Mouse (Mus musculus): ENCODE data around the gene Usp5.
A peak's percentile ranks its signal among the peaks of the same experiment; 100 is the strongest.
"Not testable (repeated sequence)": the region's sequence is repeated elsewhere in the genome, so short reads cannot be mapped to it uniquely, and the experiment has no call there.

Gene Usp5

GRCm38 (mm10) chr6:124810566-124811402 lies 18.5 kb downstream of the Usp5 start:
- not testable (repeated sequence) for DNase-seq

GRCm38 (mm10) chr6:124809775-124810538 lies 19.3 kb downstream of the Usp5 start:
- DNase-seq, result no peak

- peak; percentile 70 for DNase-seq
These were observed 20.1 kb downstream of the Usp5 start for GRCm38 (mm10) chr6:124809052-124809774.

GRCm38 (mm10) chr6:124808358-124809012 lies 20.8 kb downstream of the Usp5 start, which contains the start of gene Spsb2:
Gene Spsb2 (plus strand): TSS chr6:124808661.
- peak; percentile 56 for DNase-seq

DNA sequence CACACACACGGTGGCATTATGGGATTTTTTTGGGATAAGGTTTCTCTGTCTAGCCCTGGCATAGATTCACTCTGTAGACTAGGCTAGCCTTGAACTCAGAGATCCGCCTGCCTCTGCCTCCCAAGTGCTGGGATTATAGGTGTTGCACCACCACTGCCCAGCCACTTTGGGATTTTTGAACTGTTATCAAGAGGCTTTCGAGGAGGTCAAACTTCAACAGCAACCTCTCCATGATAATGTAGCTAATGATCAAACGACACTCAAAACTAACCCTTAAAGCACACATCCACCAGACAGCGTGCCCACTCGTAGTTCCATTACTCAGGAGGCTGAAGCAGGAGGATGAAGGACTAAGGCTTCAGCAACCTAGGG lies 21.3 kb downstream of the Usp5 start:
- DNase-seq, result no peak

DNA sequence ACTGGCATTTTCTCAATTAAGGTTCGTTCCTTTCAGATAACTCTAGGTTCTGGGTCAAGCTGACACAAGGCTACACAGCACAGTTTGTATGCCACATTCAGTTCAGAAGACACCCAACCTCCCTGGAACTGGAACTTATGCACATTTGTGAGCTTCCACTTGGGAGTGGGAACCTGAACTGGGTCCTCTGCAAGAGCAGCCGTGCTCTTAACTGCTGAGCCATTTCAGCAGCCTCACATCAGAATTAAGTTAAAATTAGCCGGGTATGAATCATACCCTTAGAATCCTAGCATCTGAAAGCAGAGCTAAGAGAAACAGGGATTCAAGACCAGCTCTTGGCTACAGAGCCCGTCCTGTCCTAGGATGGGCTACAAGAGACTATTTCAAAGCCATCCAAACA lies 21.9 kb downstream of the Usp5 start:
- DNase-seq, result no peak

DNA sequence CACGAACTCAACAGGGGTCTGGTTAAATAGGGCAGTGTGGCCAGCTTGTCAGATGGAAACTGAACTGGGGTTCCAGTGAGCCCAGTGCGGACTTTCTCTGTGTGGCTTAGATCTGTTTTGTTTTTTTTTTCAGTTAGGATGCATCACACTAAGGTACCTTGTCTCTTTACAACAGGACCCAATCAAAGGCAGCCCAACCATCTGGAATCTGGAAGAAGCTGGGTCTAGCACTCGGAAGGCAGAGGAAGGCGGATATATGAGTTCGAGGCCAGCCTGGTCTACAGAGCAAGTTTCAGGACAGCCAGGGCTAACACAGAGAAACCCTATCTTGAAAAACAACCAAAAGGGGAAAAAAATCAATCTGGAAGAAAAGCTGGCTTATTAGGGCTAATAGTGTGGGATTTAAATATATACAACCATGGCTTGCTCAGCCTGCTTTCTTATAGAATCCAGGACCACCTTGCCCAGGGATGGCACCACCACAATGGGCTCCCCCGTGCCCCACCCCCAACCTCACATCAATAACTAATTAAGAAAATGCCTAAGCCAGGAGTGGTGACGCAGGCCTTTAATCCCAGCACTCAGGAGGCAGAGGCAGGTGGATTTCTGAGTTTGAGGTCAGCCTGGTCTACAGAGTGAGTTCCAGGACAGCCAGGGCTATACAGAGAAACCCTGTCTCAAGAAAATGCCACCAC lies 22.7 kb downstream of the Usp5 start:
- no peak for DNase-seq

DNA sequence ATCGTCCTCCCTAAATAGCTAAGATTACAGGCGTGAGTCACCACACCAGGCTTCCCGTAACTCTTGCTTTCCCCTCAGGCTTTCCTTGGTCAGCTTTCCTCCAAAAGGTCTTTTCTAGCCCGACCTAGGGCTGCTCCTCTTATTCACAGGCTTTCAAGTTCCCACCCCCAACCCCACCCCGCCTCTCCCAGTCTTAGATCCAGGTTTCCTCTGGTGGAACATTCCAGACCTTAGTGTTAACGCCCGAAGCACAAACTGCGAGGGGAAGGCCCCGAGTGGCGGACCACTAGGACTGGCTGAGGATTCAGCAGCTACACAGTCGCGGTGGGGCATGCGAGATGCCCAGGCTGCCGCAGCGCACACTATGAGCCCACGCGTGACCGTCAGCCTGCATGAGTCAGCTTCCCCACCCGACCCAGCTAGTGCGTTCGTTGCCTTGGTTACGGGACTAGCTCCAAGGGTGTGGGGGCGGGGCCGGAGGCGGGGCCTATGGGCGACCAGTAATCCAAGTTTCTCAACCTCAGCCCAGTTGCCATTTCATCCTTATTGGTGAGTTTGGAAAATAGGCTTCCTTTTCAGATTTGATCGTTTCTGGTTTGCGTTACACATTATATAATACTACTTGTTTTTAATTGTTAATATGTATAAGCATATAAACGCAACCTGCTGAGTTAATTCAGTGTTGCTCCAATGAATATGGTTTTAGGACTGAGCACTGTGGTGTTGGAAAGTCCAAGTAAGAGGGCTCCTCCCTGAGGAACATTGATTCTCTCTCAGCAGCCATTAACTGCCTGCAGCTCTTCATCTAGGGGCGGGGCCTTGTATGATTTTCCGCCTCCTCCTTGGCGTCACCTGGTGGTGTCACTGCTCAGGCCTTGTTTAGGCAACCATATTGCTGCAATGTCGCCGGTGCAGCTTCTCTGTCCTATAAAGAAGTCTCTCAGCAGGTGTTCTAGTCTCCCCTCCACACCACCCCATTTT lies 23.7 kb downstream of the Usp5 start:
- DNase-seq, result peak; percentile 98

- DNase-seq, result no peak
These were observed 24.9 kb downstream of the Usp5 start for GRCm38 (mm10) chr6:124804341-124804740.

GRCm38 (mm10) chr6:124803691-124804090 lies 25.6 kb downstream of the Usp5 start:
- not testable (repeated sequence) for DNase-seq

GRCm38 (mm10) chr6:124803061-124803460 lies 26.2 kb downstream of the Usp5 start:
- DNase-seq, result no peak

- DNase-seq, result not testable (repeated sequence)
These were observed 26.9 kb downstream of the Usp5 start for GRCm38 (mm10) chr6:124802400-124802799.

DNA sequence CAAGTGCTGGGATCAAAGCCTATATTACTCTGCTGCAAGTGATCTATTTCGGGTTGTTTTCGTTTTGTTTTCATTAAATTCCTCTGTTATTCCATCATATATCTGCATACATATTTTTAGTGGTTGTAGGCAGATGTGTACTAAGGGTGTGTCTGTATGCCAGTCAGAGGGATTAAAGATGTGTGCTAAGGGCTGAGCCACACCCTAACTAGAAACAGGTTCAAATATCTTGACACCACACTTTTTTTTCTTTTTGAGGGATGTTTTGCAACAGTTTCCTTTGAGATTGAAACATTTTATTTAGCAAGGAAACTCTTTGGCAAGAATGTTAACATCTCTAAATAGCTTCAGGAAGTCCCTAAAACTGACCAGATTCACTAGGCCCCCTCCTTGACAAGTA lies 33.1 kb downstream of the Usp5 start:
- DNase-seq, result no peak

GRCm38 (mm10) chr6:124795781-124796180 lies 33.5 kb downstream of the Usp5 start:
- DNase-seq, result no peak

DNA sequence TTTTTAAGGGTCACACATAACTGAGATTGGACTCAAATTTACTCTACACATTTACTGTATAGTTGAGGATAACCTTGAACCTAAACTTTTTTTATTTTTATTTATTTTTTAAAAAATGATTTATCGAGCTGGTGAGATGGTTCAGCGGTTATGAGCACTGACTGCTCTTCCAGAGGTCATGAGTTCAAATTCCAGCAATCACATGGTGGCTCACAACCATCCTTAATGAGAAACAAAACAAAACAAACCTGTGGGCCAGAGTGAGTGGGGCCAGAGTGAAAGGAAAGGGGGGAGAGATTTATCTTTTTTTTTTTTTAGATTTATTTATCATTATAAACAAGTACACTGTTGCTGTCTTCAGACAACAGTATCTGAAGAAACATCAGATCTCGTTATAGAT lies 37.4 kb downstream of the Usp5 start:
- DNase-seq, result no peak

DNA sequence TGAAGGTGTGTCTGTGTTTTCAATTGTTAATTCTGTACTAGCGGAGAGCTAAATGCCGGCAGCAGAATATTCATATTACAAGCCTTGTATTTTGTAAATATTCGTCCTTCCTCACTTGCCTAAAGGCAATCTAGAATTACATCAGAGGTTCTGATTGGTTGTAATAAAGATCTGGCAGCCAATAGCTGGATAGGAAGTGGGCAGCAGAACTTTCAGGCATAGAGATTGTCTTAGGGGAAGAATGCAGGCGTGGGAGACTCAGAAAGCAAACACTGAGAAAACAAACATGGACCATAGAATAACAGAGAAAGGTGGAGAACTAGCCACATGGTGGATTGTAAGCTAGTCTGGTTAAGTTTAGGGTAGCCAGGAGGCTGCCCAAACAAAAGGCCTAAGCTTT lies 39.2 kb downstream of the Usp5 start:
- DNase-seq, result no peak

DNA sequence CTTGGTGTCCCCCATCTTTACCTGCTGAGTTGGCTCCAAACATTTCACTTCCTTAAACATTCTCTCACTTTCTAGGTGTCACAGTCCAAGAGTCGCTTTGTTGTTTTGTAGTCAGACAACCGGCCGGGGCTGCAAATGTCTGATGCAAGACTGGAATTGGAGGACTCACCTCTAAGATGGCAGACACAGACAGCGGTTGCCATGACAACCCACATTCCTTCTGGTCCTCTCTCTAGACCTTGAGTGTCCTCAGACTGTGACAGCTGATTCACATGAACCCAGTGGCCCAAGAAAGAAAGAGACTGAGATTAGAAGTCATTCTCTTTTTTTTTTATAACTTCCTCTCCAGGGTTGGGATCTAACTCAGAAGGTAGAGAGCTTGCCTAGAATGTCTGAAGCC lies 39.8 kb downstream of the Usp5 start:
- DNase-seq, result no peak

DNA sequence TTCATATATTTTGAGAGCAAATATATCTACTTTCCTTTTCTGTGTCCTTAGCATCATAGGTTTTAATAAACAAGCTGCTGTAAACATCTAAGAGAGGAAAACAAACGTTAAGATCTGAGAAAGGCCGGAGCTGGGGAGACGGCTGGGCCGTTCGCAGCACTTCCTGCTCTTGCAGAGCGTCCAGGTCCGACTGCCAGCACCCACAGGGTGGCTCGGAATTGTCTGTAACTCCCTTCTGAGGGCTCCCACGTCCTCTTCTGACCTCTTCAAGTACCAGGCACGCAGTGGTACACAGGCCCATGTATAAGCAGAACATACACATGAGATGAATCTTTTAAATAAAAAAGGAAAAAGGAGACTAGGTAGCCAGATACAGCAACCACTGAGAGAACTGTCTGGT lies 41.6 kb downstream of the Usp5 start:
- no peak for DNase-seq

- no peak for DNase-seq
These were observed 42.4 kb downstream of the Usp5 start for GRCm38 (mm10) chr6:124786756-124787420.

- DNase-seq, result no peak
These were observed 46.8 kb downstream of the Usp5 start for GRCm38 (mm10) chr6:124782436-124782835.
